Mouse (Mus musculus): ENCODE data around the gene Slc22a23.

DNA sequence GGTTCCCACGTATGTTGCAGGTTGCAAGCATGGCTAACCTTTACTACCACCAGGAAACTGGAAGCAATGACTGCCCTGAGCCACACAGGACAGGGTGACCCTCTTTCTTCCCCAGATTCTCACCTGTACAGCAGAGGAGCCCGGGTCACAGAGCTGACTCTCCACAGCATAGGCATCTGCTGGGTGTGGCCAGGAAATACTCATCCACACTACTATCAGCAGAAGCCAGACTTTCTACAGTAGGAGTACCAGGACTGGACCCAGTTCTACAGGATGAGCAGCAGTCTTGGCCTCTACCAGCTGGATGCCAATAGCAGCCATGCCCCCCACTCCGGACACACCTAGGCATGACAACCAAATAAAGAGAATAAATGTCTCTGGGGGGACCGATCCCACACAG lies 15.4 kb downstream of the Slc22a23 start:
- no peak for TF ChIP-seq POLR2A (IDR thresholded peaks at IDR 0.05; ENCODE audit: control insufficient read depth, extremely low read depth, insufficient read depth, low read length, poor library complexity)
- no peak for TF ChIP-seq CTCF (IDR thresholded peaks at IDR 0.05; ENCODE audit: borderline replicate concordance, control insufficient read depth, extremely low read depth, insufficient read depth, low read length, poor library complexity)

Data from thymus, adult 2 months (tissue).